Mouse (Mus musculus) mouse embryonic stem cell (cell line): ENCODE data around the gene Cdcp1.

Source experiments
- in situ Hi-C, 2 experiments: fragments of 300-500 bp; cut with MboI; formaldehyde crosslinking; loops; 1 replicate in 1 of 2; 3 replicates in 1 of 2; pipeline ENCODE4 v1.14.3; 2019 to 2020; ENCODE audit warnings: low sequenced_read_pairs in 2 of 2, low pct_unique_long_range_greater_than_20kb in 1 of 2, mixed read lengths in 1 of 2; ENCODE audit not compliant: unreplicated experiment in 1 of 2

The Cdcp1 gene

GRCm38 (mm10) chr9:123161792-123162191 lies 54.0 kb downstream of the Cdcp1 start:
- in situ Hi-C loops = loop anchor here (5.0 to 25.0 kb wide), 3 partner anchors 91 to 351 kb away; no protein-coding TSS in a partner anchor

DNA sequence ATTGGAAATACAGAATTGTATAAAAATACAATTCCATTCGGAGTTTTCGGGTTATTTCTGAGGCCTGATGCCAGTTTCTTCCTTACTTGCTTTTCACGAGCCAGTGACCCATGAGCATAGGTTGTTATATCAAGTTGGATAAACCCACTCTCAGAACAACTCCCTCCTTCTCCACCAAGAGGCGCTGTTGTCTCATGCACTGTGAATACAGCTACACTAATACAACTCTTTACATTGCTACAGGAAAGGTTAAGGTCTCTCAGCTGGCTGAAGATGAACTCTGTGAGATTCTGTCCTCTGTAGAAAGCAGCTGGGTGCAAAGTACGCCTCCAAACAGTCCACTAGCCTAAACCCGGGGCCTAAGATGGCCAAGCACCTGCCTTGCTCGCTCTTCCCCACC lies 56.5 kb downstream of the Cdcp1 start:
- in situ Hi-C loops = loop anchor here in 1 of 2 experiments (25.0 kb wide), 1 partner anchor 353 kb away; no protein-coding TSS in a partner anchor

DNA sequence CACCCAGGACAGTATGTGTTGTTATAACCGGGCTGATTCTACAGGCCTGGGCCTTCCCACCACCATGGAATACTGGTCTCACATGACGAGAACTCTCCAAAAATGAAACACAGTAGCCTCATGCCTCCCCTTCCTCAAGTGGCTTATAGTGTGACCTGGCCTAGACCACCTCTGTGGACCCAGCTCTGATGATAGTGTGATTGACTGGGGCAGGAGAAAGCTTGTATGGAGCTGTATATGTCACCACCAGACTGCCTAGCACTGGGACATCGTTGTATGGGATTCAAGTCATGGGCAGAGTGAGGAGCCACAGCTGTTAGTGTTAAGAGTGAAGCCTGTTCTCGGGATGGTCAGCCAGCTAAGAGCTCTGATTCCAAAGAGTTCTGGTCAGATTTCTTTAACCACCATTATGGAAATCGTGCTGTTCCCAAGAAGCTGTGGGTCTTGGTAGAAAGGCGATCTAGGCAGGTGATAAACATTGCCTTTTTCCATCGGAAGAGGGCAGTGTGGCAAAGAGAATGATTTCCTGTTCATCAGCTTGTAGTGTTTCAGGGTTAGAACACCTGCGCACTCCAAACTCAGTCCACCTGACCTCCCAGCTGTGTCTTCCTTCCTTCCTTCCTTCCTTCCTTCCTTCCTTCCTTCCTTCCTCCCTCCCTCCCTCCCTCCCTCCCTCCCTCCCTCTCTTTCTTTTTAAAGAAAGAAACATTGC lies 57.6 kb downstream of the Cdcp1 start:
- in situ Hi-C loops = loop anchor here in 1 of 2 experiments (25.0 kb wide), 1 partner anchor 354 kb away; no protein-coding TSS in a partner anchor

DNA sequence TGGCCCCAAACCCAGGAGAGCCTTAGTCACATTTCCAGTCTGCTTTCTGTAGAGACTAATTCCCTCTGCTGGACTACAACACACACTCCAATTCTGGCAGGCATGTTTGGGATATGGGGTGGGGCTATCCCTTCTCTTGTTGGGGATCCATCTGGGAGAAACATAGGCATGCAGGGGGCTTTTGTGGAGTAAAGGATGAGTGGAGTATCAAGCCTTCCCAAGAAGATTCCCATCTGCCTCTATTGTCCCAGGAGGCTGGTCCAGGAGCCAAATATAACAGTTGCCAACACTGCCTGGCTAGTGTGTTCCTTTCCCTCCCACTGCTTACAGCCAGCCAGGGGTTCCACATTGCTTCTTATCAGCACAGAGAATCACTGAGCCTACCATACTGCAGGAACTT lies 58.1 kb downstream of the Cdcp1 start:
- in situ Hi-C loops = loop anchor here in 1 of 2 experiments (25.0 kb wide), 1 partner anchor 355 kb away; no protein-coding TSS in a partner anchor

DNA sequence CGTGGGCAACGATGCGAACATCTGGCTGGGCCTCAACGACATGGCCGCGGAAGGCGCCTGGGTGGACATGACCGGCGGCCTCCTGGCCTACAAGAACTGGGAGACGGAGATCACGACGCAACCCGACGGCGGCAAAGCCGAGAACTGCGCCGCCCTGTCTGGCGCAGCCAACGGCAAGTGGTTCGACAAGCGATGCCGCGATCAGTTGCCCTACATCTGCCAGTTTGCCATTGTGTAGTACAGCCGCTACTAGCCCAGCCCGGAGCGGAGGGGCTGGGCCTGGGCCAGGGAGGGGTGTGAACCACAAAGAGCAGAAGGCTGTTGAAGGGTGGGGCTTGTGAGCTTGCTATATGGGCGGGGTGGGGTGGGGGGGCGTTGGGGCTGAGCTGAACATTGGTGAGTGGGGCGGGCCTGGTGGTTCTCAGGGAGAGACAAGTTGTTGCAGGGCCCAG lies 58.9 kb downstream of the Cdcp1 start:
- in situ Hi-C loops = loop anchor here in 1 of 2 experiments (25.0 kb wide), 1 partner anchor 355 kb away; no protein-coding TSS in a partner anchor

DNA sequence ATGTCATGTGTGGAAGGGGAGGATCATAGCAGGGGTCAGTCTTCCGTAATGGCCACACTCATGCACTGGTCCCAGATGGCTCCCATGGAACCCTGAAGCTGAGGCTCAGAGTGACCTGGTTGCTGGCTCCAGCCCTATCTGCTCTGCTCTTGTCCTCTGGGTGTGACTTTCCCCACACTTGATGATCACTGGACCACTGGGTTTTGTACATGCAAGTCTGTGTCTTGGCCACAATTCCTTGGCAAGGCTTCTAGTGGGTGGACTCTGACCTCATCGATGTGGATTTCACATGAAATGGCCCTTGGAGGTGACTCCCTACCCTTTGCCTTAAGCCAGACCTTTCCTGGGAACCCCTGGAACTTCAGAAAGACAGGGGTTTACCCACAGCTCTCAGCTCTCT lies 62.7 kb downstream of the Cdcp1 start:
- in situ Hi-C loops = loop anchor here in 1 of 2 experiments (25.0 kb wide), 1 partner anchor 359 kb away; no protein-coding TSS in a partner anchor

GRCm38 (mm10) chr9:123152026-123152425 lies 63.8 kb downstream of the Cdcp1 start:
- in situ Hi-C loops = loop anchor here in 1 of 2 experiments (25.0 kb wide), 1 partner anchor 360 kb away; no protein-coding TSS in a partner anchor

GRCm38 (mm10) chr9:123151561-123151960 lies 64.3 kb downstream of the Cdcp1 start:
- in situ Hi-C loops = loop anchor here in 1 of 2 experiments (25.0 kb wide), 1 partner anchor 361 kb away; no protein-coding TSS in a partner anchor

DNA sequence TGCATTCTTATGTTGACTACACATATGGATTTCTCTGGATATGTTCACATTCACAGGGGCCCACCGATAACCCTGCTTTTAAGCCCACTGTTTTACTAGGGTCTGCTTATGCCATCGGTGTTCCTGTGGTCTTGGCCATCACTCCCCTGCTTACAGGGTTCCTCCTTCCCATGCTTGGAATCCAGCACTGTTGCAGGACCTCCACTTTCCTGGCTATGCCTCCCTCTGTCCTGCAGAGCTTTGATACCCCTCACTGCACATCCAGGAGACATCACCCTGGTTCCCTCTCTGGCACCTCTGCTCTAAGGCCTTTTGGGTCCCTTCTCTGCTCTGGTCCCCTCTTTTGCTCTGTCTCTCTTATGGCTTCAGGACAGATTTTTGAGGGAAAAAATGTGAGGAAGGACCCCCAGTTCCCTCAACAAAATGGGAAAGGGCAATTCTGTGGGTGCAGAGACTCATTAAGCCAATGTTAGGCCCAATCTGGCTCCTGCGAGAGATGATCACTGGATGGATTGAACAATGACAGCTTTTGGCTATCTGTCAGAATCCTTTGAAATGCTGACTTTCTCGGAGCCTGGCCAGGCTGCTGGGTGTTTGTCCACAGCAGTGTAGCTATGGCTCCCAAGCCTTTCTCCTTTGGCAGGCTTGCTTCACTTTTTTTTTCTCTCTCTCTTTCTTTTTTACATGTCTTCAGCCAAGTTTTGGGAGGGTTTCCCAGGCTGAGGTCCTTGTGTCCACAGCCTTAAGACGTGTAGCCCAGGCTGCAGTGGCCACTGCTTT lies 65.4 kb downstream of the Cdcp1 start, which contains the start of gene Clec3b:
Clec3b (plus strand) TSS at position 706 of the 780 bp plus-strand sequence.
- in situ Hi-C loops = loop anchor here in 1 of 2 experiments (25.0 kb wide), 1 partner anchor 362 kb away; no protein-coding TSS in a partner anchor

DNA sequence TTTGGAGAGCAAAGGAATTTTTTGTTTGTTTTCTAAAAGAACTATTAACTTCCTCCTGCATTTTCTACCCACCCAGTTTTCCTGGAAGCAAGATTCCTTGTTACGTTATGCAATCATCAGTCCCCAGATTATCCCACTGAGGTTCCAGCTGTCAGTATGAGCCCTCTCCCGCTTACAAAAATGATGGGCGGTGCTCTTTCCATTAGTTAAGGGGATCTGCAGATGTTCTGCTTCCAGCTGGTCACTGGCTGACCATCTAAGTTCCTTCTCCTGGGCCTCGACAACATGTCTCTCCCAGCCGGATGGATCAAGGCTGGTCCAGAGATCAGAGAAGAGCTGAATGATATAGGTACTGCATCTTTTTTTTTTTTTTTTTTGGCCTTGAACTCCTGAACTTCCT lies 67.4 kb downstream of the Cdcp1 start:
- in situ Hi-C loops = no loop called here

DNA sequence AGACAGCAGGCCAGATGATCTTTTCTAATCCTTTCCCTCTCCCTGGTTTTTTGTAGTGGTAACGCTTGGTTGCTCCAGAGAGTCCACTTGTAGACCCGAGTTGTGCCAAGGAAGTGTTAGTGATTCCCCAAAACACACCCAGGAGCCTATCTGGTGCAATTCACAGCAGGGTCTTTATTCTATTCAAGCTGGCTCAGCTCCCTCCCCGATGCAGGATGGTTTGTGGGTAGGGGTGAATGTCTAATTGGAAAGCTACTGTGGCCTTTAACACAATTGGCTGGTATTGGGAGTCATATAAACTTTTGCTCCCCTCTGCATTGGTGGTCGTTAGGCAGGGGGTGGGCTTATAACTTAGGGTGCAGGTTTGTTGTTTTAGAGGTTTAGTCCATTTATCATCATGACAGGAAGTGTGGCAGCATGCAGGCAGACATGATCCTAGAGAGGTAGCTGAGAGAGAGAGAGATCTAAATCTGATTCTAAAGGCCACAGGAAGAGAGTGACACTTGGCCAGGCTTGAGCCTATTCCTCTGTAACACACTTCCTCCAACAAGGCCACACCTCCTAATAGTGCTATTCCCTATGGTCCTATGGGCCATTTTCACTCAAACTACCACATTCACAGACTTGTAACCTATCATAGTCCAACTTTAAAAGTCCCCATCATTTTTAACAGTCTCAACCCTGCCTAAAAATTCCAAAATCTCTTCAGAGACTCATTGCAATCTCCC lies 75.8 kb downstream of the Cdcp1 start:
- in situ Hi-C loops = no loop called here

DNA sequence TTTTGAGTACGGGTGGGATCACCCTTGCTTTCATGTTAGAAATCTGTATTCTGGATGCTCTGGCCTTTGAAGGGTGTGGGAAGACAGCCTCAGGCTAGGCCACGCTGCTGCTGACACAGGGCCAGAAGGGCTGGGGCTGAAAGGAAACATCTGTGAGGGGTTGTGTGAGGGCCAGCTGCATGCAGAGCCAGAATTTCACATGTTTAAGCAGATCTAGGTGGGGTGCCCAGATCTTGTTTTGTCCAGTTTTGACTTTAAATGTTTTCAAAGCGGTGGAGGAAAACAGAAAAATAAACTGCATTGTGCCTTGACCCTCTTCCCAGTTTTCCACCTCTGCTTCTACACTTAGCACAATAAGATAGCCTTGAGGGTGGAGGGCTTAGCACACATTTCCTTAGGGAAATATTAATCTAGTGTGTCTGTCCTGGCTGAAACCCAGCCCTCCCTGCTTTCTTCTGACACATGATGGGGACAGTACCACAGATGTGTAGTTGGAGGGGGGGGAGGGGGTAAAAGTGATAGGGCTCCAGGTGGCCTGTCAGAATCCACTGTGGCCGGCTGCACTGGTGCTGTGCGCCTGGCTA lies 76.9 kb downstream of the Cdcp1 start:
- in situ Hi-C loops = no loop called here

DNA sequence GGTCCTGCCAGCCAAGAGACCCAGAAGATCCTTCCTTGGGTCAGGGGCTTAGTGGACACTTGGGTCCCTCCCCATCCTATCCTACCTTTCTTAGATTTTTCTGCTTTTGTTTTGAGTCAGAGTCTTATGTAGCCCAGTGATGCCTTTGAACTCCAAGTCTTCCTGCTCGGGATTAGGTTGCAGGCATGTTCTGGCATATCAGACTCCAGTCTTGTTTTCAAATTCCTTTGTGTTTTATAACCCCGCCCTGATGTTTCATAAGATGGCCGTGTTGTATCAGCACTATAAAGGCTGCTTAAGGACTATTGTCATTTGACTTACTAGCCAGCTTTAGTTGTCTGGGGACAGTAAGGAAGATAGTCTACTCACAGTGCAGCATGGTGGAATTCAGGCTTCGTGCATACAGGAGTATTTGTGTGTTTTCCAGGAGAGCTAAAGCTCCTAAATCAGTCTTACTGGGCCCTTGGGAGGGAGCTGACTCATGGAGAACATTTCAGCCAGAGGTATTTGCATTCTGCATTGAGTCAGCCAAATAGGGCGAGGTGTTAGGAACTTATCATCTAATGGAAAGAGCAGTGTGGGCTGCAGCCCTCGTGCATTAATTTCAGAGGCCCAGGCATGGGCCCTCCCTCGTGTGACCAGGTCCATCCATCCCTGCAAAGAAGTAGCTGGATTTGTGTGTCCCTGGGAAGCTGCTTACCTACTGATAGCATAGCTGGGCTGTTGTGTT lies 78.7 kb downstream of the Cdcp1 start:
- in situ Hi-C loops = no loop called here

DNA sequence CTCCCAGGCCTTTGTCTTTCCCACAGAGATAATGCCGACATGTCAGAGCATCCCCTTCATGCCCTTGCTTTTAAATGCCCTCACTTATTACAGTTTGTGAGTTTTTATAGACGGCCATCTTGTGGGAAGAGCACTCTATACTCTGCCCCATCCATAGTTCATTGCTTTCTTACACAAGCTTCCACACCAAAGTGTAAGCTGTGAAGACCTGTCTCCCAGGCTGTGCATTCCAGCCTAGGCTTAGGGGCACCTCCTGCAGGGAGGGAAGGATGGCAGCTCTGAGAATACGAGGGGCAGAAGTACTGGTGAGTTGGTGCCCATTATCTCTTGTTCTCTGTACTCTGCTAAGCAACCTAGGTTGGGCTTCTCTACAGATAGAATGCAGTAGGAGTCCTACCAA lies 82.8 kb downstream of the Cdcp1 start:
- in situ Hi-C loops = no loop called here

- in situ Hi-C loops = no loop called here
Observed at GRCm38 (mm10) chr9:123127663-123128062, 88.2 kb downstream of the Cdcp1 start.

- in situ Hi-C loops = no loop called here
Observed at GRCm38 (mm10) chr9:123124413-123124981, 91.3 kb downstream of the Cdcp1 start.
